Mouse (Mus musculus) left cerebral cortex, adult 11 months (tissue): ENCODE measurements at regions not wholly inside any gene's neighbourhood (a gene's known extent, or its start where the extent isn't known, plus 50 kb on each side); places are given as distances from the start of the nearest gene placed in this dataset.

Source experiments
- DNase-seq: peaks from one replicate; pipeline ENCODE4 v3.0.0; 2022; ENCODE audit warnings: low spot score

DNA sequence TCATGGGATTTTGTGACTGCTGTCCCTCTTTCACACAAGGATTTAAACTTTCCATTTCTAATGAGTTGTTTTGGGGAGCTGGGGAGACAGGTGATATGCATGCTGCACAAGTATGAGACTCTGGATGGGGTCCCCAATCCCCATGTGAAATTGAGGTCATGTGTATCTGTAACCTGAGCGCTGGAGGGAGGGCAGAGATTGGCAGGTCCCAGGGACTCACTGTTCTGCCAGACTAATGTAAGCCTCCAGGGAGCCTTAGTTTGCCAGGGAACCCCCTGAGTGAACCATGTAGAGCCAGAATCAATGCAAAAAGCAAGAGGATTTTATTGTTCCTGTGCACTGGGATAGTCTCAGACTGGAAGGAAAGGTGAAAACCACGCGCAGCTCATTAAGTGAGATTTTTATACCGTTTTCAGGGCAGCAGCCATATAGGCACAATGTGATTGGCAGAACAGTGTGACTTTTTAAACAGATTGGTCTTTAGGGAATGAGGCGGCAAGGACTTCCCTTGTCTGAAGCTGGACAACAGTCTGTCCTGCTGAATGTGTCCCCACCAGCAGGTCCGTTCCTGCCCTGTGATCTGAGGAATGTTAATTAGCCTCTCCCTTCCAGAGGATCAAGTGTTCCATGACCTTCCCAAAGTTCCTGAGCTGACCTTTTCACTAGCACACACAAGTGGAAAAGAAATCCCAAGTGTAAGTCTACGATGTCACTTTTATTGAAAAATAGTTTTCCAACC, 59.9 kb upstream of the Oxgr1 start:
- no peak for DNase-seq

DNA sequence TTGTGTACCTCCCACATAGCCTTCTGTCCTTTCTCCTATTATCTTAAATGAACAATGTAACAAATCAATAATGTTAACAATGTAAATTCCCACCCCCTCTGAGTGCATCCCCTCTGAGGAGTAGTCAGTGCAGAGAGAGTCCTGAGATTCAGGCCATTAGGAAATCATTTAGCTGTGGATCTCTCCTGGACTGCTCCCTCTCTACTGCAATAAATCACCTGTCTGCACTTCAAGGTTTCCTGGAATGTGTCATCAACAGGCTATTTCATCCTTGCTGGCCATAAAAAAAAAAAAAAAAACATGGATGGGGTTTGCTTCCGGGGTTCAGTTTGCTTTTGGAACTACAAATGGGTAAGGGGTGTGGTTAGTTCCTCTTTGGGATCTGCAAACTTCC, 60.5 kb upstream of the Oxgr1 start:
- no peak for DNase-seq

DNA sequence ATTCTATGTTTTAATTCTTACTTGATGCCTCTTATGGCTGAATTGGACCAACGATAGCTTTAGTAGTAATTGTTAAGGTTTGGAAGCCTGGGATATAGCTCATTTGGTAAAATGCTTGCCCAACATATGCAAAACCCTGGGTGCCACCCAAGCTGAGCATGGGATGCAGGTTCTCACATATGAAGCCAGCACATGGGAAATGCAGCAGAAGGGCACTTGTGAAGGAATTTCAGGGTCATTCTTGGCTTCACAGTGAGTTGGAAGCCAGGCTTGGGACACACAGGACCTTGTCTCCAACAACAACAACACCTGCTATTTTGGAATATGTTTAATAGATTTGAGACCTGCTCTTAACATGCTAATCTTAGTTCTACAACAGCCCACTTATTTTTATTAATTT, 67.6 kb upstream of the Oxgr1 start:
- DNase-seq = no peak

DNA sequence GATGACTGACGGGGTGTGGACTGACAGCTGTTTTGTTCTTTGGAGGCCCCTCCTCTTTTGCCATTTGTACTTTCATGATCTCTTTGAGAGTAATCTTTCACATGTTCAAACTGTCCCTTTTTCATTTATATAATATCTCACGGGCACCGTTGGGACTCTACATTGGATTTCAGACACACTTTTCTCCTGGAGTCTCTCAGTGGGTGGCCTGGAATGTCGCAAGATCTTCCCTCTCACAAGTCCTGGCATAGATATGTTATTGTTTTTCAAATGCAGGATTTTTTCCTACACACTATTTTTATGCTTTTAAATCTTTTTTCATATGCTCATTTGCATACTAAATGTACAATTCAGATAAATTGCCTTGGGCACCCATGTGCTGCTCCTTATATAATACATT, 71.1 kb upstream of the Oxgr1 start:
- DNase-seq = no peak

DNA sequence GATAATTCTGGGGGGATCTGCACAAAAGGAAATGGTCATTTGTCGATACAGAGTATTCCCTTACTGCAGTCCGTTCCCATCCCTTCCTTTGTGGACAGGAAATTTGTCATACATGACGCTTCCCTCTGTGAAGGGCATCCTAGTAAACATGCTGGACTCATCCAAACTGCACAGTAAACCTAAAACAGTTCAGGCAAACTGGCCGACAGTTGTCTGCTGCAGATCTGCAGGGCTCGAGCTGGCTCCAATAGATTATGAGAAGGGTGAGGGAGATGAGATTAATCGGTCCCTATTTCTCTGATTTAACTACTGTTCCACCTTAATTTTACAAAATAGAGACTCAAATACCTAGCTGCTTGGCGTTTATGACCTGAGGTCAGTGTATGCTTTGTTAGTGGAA, 76.3 kb upstream of the Oxgr1 start:
- DNase-seq = no peak

DNA sequence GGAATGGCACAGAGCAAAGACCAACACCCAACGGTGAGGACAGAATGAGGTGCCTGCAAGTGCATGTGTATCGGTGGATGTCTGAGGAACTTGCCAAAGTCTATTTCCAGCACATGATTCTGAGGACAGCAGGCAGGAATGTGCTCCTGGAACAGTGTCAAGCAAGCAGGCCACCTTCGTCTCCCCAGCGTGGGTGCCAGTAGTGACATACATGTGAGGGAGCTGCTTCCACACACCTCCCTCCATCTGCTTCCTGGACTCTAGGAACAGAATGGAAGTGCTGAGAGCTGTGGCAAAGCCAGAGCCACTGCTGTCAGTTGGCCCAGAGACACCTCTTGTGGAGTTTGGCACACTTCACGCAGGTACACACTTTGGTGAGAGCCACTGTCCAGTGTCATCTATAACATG, 76.9 kb upstream of the Oxgr1 start:
- DNase-seq = no peak

DNA sequence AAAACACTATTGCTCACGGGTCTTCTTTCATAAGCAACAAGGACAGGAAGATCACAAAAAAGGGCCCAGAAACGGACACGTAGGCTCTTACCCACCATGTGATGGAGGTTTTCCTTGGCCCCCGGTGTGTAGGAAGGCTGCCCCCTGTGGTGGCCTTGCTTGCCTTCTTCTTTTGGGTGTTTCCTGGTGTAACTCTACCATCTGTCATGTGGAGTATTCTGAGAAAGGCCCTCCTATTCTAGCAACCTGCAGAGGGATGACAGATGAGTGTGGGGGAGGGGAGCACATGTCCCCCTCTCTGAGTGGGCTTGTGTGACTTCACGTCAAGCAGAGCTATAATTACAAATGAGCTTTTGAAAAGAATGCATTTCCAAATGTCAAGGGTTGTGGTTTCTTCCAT, 77.3 kb upstream of the Oxgr1 start:
- DNase-seq = no peak

DNA sequence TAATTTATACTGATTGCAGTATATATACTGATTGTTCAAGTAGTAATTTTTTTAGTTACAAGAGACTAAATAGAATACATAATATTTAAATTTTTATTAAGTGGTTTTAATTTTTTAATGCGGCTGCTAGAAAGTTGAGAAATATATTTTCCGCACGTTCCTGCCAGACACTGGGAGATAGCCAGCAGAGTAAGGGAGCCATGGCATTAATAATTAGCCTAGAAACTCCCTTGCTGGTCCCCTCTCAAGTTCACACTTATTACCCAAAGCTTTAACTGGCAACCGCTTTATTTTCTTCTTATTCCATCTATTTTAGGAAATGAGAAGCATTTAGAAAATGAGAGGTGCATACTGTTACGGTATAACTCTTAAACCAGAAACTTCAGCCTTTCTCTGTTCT, 78.0 kb upstream of the Oxgr1 start:
- no peak for DNase-seq

DNA sequence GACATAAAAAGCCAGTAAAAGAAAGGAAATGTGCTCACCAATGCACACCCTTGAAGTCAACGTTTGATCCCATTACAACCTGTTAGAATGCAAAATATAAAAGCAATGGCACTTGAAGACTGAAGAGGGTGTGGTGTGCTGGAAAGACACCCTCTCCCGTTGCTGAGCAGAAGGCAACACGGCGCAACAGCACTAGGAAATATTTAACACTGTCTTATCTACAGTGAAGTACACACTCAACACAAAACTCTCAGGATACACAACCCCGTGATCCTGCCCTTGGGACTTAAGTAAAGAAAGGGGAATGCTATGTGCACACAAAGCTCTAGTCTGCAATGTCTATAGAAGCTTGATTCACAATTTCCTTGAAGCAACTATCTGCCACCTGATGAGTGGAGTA, 83.1 kb upstream of the Oxgr1 start:
- no peak for DNase-seq

DNA sequence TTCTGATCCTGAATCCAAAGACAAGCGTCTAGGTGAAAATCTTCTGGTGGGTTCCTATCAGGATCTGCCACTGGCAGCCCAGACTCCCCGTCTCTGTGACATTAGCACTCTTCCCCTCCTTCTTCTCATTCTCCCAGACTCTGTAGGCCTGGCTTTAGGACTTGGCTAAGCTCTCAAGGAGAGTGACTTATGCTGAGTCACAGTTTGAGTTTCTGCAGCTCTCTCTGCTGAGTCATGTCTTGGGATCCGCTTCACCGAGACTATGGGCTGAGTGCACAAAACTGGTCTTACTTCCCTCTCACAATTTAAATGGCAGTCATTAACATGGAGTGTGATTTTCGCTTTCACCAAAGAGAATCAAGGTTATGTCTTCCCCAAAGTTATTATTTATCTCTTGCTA, 85.2 kb upstream of the Oxgr1 start:
- no peak for DNase-seq

DNA sequence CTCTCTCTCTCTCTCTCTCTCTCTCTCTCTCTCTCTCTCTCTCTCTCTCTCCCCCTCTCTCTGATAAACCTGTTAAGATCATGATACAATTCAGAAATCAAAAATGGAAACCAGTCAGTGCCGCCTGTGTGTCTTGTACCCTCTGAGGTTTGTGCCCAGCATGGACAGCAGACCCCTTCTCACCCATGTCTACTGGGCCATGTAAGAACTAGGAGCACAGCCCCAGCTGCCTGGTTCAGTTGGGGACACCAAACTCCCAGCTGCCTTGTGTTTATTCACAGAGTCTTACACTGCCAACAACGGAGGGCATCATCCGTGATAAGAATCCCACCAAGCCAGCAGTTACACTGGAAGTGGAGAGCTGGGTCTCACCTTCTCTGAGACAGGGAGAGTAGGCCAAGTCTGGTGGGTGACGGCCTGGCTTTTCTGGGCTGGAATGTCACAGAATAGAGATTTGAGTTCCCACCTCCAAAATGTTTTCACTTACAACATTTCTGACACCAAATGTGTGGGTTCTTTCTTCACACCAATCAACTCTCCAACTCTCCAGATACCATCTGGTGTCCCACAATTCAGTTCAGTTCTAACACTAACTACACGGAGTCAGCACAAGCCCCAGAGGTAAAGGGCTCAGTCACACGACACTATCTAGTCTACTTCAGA, 92.2 kb upstream of the Oxgr1 start:
- DNase-seq = no peak

DNA sequence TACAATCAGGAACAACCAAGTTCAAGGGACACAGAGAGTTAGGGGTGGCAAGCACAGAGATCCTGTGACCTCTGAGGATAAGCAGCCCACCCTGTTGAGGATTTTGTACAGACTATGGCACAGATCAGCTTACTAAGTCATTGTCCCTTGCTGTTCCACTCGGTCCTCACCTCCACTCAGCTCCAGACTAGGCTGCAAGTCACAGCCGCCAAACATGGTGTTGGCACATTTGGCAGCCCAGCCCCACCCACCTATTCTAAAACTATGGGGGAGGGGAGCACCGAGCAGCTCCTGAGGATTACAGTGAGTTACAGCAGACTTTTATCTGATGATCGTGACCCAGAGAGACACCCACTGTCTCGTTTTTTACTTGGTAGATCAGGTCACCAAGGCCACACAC, 93.0 kb upstream of the Oxgr1 start:
- DNase-seq = no peak

DNA sequence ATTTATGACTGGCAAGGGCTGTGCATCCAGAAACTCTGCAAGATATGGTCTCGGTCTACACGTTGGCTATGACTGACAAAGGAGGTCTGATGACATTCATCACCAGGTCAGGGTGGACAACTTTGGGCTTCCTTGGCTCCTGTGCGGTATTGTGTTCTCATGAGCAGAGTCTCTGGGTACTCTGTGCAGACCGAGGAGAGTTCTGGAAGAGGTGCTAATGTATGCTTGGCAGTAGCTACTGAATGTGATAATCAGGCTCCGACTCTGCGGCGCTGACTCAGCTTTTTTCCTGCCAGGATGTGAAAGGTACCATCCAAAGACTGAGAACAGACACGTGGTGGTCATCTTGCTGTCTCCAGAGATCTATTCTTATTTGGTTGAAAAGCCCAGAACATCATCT, 94.5 kb upstream of the Oxgr1 start:
- no peak for DNase-seq

DNA sequence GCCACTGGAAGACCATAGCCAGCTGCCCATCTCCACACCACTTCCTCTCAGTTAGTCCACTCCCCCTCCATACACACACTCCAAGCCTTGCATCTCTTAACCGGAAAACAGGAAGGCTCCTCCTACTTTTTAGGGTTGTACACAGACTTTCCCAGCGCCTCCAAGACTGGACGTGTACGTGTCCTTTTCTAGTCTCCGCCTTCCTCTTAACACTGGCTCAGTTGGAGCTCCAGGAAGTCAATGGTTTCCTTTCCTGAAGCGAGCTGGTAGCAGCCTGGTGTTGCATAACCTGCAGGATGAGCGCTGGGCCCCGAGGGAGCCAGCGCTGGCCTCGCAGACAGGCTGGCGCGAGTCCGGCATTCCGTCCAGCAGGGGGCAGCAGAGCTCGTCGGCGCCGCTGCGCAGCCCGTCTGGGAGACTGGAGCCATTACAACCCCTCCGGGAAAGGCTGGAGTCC, 95.5 kb upstream of the Oxgr1 start:
- peak; percentile 82 for DNase-seq

DNA sequence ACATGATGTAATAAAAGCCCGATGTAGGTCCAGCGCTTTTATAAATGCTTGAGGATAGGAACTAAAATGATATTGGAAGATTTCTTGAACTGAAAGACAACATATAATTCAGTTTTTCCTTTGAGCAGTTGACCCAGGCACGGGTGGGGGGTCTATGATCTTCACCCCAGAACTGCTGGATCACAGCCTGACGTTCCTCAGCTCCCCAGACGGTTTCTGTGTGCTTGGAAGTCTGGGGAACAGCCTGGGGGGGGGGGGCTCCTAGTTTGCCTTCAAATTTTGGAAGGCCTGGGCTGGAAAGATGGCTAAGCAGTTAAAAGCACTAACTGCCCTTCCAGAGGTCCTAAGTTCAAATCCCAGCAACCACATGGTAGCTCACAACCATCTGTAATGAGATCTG, 96.3 kb upstream of the Oxgr1 start:
- no peak for DNase-seq

DNA sequence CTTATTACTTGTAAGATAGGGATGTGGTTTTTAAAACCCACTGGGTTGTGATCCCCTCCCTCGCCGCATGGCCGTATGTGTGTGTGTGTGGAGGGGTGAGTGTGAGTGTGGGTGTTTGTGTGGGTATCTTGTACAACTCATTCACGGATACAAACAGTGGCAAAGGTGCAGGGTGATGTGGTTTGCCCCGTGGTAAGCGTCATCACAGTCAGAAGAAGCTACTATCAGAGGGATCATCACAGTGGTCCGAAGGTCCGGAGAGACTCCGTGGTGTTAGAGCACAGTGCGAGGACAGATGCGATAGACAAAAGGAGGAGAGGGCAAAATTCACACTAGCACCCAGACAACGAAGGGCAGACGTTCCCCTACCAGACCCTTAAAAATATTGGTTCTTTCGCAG, 97.0 kb upstream of the Oxgr1 start:
- no peak for DNase-seq

DNA sequence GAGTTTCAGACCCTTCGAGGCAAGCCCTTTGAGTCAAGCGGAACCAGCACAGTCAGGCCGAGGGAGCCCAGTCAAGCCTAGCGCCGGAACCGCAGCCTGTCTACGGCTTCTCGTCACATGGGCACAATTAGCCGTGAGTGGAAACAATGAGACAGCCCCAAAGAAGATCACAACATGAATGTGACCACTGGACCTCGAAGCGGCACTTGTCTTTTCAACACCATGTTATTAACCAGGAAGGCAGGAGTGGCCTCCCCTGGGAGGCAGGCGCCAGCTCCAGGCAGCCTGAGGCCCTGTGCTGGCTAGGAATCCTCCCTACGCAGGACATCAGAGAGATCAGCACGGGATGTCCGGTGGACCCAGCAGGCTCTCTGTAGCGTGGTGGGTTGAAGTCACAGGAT, 97.4 kb upstream of the Oxgr1 start:
- no peak for DNase-seq

DNA sequence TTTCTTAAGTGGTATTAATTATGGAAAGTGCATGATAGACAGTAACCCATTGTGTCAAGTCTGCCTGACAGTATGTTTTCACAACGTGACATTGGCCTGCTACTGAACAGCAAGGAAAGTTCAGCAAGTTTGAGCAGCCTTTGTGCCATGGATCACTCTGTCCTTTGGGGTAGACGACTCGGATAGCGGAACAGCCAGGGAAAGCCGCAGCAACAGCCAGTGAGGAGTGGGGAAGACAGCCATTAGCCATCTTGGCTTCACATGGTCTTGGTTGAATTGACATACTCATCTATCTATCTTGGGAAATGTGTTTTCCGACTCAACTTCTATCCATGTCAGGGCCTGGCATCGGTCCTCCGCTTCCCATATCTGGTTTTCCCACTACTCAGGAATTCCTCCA, 98.0 kb upstream of the Oxgr1 start:
- no peak for DNase-seq

DNA sequence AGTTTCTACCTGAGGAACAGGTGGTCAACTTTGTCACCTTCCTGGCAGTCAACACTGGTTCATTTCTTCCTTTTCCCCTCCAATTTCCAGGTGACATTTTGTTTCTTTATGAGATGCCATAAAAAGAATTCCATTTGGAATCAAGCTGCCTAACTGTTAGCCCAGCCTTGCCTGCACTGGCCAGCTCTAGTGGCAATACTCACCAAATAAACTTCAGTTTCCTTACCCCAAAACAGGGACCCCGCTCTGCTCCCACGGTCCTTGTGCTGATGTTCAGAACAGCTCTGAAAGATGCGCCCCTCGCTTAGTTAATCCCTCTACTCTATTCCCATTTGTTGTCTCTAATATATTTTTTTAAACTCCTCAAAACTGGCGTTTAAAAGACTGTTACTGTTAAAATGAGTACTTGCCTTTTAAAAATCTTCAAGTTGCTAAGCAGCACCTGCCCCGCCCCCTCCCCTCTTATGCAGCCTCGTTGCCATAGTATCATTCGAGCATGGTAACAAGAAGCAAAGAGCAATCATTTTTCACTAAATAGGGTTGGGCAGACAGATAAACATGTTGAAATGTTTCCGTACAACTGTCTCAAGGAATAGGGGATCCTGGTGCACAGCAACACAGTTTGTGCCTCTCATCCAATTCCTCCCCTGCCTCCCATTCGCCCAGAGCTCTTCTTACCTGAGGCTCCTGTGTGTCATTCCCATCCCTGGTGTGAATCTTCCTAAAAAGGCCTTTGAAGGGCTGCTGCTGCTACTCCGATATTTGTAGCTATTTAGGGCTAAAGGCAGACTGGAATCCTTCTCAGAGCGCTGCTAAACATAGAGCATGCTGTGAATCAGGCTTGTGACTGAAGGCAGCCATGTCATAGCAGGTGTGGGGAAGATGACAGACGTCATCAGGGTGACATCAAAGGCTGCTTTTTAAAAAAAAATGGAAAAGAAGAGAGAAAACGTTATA, 98.8 kb upstream of the Oxgr1 start:
- no peak for DNase-seq

DNA sequence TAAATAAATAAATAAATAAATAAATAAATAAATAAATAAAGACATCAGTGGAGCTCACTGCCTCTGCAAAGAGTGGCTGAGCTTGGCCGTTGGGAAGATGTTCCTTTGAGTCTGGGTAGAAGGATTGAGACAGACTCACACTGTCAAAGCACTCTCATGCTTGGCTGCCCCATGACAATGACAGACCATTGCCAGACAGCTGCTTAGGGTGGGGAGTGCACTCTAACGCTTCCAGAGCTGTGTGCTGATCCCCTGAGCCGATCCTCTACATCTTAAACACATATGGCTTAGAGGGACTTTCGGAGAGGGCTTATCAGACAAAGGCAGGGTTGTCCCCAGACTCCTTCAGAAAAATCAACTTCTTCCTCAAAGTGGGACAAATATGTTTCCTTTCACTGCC, 100.0 kb upstream of the Oxgr1 start:
- no peak for DNase-seq

DNA sequence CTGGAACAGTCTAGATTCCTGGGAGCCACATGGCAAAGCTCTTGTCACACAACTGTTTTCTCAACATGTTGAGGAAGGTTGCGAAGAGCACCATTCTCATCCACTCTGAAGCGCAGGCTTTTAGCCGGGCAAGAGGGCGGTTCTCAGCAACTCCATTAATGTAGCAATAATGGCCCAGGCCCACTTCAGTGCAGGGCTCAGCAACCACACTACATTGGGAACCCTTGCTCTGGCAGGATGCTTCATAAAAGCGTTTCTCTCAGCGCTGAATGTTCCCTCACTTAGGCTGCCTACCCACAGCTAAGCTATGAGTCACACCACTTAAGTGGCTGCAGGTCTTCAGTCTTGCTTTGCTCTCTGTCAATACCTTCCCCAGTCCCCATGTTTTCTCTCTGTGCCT, 102.2 kb upstream of the Oxgr1 start:
- no peak for DNase-seq

DNA sequence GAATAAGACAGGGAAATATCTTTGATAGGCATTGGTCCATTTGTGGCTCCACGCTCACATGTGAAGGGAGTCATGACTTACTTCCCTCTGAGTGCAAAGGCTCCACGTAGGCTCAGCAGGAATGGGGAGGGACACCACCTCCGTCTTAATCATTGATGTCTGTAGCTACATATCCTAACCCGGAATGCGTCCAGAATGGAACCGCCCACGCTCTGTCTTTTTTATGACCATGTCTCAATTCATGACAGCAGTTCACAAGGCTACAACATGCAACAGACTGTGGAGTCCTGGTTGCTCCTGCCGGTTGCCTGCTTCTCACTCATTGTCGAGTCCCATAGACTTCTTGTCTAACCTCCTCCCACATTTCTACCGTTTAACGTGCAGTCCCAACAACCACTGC, 104.1 kb upstream of the Oxgr1 start:
- DNase-seq = no peak
